12 mouse cellular contexts compared by ENCODE assay signal in genomic region chr7:91845723-91846122, GRCm38 (mm10).
"Had no signal": no experiment of that assay in that cellular context is flagged by ENCODE, and none has a peak within 500 bp of the region (broad histone marks: within the 10 kb centered on the region; RNA-seq: fewer than 3 reads in every experiment).

No protein-coding gene starts in this region.

- H3K36me3 ChIP-seq: limb, embryonic 13.5 days; liver, embryonic 15.5 days; midbrain, embryonic 15.5 days; neural tube, embryonic 12.5 days had no signal

- DNase-seq: kidney, adult 18-20 months; kidney, postnatal 10 days; layer of hippocampus, postnatal 36 days; left cerebral cortex, postnatal 4 days; lung, adult 2 months had no signal

- H3K4me3 ChIP-seq: limb, embryonic 13.5 days; liver, embryonic 15.5 days; megakaryocyte, embryonic 14.5 days; midbrain, embryonic 15.5 days; neural tube, embryonic 12.5 days had no signal

- H3K27ac ChIP-seq: limb, embryonic 13.5 days; liver, embryonic 15.5 days; macrophage; midbrain, embryonic 15.5 days; neural tube, embryonic 12.5 days; stomach, postnatal 0 days had no signal

- H3K27me3 ChIP-seq: limb, embryonic 13.5 days; liver, embryonic 15.5 days; megakaryocyte, embryonic 14.5 days; midbrain, embryonic 15.5 days; neural tube, embryonic 12.5 days had no signal
